Mouse (Mus musculus) small intestine, adult 2 months (tissue): Measurements from ENCODE around the gene Slc25a35.

Experiments
- CTCF ChIP-seq: fragments of 200-500 bp; IDR thresholded peaks from 2 replicates; pipeline ENCODE4 v1.5.1; 2012; ENCODE audit warnings: low read depth, mild to moderate bottlenecking, control low read depth, inconsistent platforms, low read length, moderate library complexity, mixed read lengths; ENCODE audit not compliant: insufficient replicate concordance, insufficient read length; ENCODE audit errors: extremely low read depth
- POLR2A ChIP-seq: fragments of 200-500 bp; IDR thresholded peaks from 2 replicates; pipeline ENCODE4 v1.6.1; 2012; ENCODE audit warnings: low read depth, mild to moderate bottlenecking, control low read depth, inconsistent platforms, low read length, moderate library complexity

DNA sequence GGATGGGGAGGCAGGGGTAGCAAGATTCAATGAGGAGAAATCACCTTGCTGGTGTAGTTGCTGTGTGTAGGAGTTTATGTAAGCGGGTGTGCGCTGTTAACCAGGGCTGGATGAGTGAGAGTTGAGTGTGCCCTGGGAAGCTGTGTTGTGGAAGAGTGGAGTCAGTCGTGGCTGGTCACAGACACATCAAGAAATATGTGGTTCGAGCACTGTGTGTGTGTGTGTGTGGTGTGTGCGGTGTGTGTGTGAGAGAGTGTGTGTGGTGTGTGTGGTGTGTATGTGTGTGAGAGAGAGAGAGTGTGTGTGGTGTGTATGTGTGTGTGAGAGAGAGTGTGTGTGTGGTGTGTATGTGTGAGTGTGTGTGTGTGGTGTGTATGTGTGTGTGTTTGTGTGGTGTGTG lies 12.5 kb upstream of the Slc25a35 start:
- TF ChIP-seq POLR2A (no peak), CTCF (no peak)
